Mouse (Mus musculus) gastrocnemius, postnatal 36 days (tissue): ENCODE results near the gene Zdhhc19. TPM values are rescaled to one million over a fixed set of nuclear protein-coding genes. Genes with fewer than 3 reads are reported as not detected.

Experiments
- DNase-seq, 2 experiments: peaks; one replicate each; pipeline ENCODE4 v3.0.0; 2022
- intact Hi-C: fragments of 180-260 bp; cut with DNase I; formaldehyde crosslinking; loops from one replicate; pipeline ENCODE4 v1.15.1; 2025
- long read RNA-seq, 2 experiments: library from polyadenylated mRNA; stranded (forward); transcript quantifications; one replicate each; pipeline ENCODE4 v2.0.0; 2021
- total RNA-seq, 2 experiments: library from RNA; stranded (reverse); gene quantifications; 2 replicates each; pipeline ENCODE4 v1.2.3; 2021

Gene Zdhhc19
- not detected for total RNA-seq
- long read RNA-seq, experiment 1: 0 reads
- long read RNA-seq, experiment 2, partial matches to known transcripts: 0 of 1 reads
- long read RNA-seq, experiment 2, other reads (novel, unspliced or antisense): 1 of 1 reads

GRCm38 (mm10) chr16:32495965-32496364, at the start of gene Zdhhc19:
Gene Zdhhc19, plus strand, starts transcription at chr16:32496265.
- no peak for DNase-seq
- intact Hi-C loops: loop anchor here (10.0 kb wide), 1 partner anchor 351 kb away; no protein-coding TSS in a partner anchor

DNA sequence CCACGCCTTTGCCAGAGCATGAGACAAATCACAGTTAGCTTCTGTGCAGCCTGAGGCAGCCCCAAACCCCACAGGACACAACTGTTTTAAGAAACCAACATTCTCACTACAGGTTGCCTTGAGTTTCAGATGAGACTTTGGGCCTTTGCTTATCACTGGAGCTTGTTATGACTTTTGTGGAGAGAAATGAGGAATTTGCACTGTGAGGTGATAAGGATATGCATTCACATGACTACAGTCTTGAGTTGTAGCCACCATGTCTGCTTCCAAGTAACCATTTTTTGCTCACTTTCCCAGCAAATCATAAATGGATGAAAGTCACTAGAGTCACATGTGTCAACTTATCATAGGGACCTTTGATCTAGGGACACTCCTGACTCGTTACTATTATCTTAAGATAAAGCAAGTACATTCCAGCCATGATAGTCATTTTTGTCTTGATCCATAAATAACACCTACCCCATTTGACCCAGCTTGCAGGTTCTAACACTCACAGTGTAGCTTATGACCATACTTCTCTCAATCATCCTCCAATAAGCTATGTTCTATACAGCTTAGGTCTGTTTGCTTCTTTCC, 49.4 kb upstream of the Zdhhc19 start:
- intact Hi-C loops: no loop called here
- no peak for DNase-seq

DNA sequence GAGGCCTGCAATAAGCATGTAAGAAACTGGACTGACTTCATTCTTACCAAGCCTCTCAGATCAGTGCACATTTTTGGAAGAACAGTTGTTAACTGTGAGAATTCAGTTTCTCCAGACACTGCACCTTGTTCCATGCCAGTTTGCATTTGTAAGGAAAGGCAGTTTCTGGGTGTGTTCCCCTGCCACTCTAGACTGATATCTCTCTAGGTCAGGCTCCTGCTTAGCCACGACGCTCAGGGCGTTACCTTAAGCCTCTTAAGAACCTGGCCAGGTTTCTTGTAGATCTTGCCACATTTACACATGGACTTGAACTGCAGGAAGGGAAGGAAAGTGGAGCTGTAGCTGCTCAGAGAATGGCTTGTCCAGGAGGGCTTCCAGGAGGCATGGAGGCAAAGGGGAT, 46.4 kb upstream of the Zdhhc19 start:
- intact Hi-C loops: no loop called here
- DNase-seq: no peak

- DNase-seq: no peak
- intact Hi-C loops: no loop called here
Measured at GRCm38 (mm10) chr16:32450133-32450532, 45.9 kb upstream of the Zdhhc19 start.

- intact Hi-C loops: no loop called here
- no peak for DNase-seq
Measured at GRCm38 (mm10) chr16:32453102-32453501, 43.0 kb upstream of the Zdhhc19 start.

GRCm38 (mm10) chr16:32454646-32455045, 41.4 kb upstream of the Zdhhc19 start:
- DNase-seq: no peak
- intact Hi-C loops: loop anchor here (5.0 kb wide), 2 partner anchors 67 to 82 kb away; no protein-coding TSS in a partner anchor

GRCm38 (mm10) chr16:32456086-32456485, 40.0 kb upstream of the Zdhhc19 start:
- intact Hi-C loops: loop anchor here (5.0 kb wide), 2 partner anchors 69 to 84 kb away; no protein-coding TSS in a partner anchor
- DNase-seq: no peak

- intact Hi-C loops: loop anchor here (5.0 kb wide), 2 partner anchors 69 to 84 kb away; no protein-coding TSS in a partner anchor
- DNase-seq: no peak
Measured at GRCm38 (mm10) chr16:32456761-32457160, 39.3 kb upstream of the Zdhhc19 start.

DNA sequence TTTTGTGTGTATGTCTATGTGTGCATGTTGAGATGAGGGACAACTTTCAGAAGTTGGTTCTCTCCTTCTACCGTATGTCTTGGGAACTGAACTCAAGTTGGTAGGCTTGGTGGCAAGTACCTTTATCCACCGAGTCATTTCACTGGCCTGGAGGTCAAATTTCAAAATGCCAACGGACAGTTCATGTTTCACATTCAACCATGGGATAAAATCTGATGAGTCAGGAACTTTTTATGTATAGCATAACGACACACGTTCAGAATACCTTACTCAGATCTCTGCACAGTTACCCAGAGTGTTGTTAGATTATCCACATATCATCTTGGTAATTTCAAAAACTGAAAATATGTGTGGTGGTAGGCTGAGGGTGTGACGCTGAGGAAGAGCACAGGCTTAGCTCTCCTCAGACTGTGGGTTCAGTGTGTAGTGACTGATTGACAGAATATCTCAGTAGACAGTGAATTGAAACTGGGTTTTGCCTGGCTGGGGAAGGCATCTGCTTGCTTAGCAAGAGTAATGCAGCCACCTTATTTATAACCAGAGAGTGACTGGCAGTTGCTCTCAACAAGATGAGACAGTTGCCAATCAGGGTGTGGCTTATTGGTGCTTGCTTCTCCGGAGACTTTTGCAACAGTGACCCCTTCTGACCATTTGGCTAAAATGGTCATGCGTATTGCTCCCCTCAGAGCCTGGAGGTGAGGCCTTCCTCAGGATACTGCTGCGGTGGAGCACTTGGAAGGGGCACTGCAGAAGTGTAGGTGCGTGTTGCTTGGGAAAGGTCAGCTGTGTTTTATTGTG, 38.3 kb upstream of the Zdhhc19 start:
- peak; percentile 25 to 67 for DNase-seq
- intact Hi-C loops: loop anchor here (5.0 kb wide), 2 partner anchors 70 to 85 kb away; no protein-coding TSS in a partner anchor

- intact Hi-C loops: loop anchor here (5.0 kb wide), 2 partner anchors 193 to 343 kb away; no protein-coding TSS in a partner anchor
Measured at GRCm38 (mm10) chr16:32460518-32460917, 35.5 kb upstream of the Zdhhc19 start.

GRCm38 (mm10) chr16:32461713-32462112, 34.4 kb upstream of the Zdhhc19 start:
- DNase-seq: no peak
- intact Hi-C loops: loop anchor here (5.0 kb wide), 2 partner anchors 194 to 344 kb away; no protein-coding TSS in a partner anchor

More at GRCm38 (mm10) chr16:32460518-32460917, 35.5 kb upstream of the Zdhhc19 start:
- DNase-seq: no peak

DNA sequence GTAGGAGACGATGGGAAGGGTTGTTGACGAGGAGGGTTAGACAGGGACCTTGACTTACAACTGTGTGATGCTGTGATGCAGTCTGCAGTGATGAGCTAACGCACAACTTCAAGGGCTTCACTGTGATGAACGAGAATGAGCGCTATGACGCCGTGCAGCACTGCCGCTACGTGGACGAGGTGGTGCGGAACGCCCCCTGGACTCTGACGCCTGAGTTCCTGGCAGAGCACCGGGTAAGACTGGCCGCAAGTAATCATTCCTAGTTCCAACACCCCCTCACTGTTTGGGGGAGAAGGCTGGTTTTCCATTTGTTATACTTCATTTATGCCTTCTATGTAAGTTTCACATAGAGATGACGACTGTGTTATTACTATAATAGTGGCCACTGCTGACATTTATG, 33.1 kb upstream of the Zdhhc19 start:
- intact Hi-C loops: loop anchor here (5.0 kb wide), 2 partner anchors 196 to 346 kb away; no protein-coding TSS in a partner anchor
- no peak for DNase-seq

DNA sequence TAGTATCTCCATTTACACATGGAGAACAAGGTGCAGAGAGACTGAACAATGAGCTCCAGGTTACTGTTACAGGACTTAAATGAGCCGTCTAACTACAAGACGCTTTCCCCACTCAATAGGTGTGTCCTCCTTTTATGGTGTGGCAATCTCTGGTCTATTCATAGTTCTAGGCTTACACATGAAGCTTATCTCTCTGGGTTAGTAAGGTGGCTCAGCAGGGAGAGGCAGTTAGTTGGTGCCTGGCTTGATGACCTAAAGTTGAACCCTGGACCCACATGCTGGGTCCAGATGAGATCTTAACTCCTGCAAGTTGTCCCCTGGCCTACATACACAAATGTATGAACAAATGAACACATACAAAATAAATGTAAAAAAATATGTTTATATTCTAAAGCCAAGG, 32.6 kb upstream of the Zdhhc19 start:
- intact Hi-C loops: loop anchor here (5.0 kb wide), 2 partner anchors 196 to 346 kb away; no protein-coding TSS in a partner anchor
- DNase-seq: no peak

DNA sequence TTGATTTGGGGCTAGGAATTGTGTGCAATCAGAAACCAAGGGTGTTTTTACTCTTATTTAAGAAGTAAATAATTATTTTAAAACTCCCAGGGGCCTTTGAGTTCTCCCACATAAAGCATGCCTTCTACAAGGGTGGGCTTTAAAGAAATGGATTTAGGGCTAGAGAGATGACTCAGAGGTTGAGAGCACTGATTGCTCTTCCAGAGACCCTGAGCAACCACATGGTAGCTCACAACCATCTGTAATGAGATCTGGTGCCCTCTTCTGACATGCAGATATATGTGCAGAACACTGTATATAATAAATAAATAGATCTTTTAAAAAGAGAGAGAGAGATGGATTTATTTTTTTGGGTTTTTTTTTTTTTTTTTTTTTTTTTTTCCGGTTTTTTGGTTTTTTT, 31.2 kb upstream of the Zdhhc19 start:
- DNase-seq: no peak
- intact Hi-C loops: loop anchor here (5.0 kb wide), 2 partner anchors 198 to 348 kb away; no protein-coding TSS in a partner anchor

GRCm38 (mm10) chr16:32468488-32468887, 27.6 kb upstream of the Zdhhc19 start:
- intact Hi-C loops: no loop called here
- DNase-seq: no peak

DNA sequence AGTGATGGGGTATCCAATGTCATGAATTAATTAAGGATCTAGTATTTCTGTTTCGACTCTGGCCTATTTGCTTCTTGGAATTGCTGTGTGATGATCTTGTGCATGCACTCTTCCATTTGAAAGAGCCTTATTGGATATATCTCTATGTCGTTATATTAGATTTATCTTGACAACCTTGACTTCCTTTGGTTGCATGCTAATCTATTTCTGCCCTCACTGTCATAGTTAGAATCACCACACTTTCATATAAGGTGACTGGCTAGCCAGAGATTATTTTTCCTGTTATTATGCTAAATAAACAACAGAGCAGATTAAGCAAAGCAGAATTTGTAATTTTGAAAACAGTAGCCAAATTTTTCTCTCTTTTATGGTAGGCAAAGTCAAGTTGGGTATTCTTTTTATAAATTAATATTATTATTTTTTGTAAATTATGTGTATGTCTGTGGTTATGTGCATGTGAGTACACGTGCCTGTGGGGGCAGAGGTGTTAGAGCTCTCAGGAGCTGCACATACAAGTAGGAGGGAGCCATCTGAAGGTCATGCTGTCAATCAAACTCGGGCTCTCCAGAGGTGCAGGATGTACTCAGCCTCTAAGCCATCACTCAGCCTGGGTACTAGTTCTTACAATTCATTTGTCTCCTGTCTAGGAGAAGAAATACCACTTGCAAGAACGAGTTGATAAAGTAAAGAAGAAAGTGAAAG, 26.5 kb upstream of the Zdhhc19 start:
- no peak for DNase-seq
- intact Hi-C loops: no loop called here

DNA sequence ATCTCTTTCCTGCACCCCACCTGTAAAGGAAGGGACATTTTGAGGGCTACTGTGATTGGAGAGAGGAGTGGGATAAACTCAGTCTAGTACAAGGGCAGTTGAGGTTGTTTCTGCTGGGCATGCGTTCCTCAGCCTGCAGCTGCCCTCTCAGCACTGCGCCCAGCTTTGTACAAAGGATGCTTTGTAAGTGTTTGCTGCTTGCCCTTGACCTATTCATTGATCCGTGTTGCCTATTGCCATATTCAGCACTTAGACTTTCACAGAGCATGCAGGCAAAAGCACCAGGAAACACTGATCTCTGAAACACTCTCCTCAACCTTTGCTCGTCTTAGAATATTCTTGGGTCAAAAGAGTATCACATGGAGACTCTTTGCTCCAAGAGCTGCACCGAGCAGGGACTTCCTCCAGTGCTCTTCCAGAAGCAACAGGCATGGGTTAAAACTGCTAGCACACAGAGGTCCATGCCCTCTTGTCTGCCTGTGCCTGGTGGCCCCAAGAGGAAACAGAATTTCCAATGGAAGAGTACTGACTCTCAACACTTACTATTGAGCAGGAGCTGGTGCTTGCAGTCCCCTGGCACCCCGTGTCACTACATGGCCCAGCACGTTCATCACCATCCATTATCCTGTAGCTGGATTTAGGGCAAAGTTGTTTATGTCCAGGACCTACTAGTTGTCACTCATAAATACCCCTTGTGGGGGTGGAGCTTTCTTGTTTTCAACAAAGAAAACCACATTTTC, 23.6 kb upstream of the Zdhhc19 start:
- intact Hi-C loops: no loop called here

DNA sequence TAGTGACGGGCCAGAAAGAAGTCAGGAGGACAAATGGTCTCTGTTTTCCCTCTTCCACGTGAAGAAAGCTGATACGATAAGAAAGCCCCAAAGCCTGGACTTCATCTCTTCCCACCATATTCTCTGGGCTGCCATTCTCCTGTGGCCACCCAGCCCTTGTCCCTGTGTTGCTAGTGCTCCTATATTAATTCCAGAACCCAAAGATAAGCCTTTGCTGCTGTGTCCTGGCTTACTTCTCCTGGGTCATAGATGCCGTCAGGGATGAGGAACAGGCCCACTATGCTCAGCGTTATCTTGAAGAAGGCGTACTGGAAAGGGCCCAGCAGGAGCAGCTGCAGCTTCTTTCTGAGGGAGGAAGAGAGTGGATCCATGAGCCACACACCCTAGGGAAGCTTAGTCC, 18.8 kb upstream of the Zdhhc19 start:
- intact Hi-C loops: no loop called here
- DNase-seq: no peak

More for the DNA sequence above, 23.6 kb upstream of the Zdhhc19 start:
- DNase-seq: no peak

DNA sequence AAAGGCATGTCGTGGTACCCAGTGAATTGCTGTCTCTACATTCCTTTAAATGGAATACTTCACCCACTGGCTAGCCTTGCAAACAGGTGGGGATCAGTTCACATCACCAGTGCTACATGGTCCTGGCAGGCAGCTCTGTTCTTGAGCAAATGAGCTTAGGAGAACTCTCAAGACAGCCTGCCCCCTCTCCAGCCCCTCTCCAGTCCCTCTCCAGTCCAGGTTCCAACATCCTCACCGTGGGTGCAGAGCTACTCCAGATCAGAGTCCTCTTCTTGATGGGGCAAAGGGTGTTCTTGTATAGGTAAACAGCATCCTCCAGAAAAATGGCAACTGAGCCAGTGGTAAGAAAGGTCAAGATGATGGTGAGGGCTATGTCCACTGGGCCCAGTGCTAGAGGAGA, 16.6 kb upstream of the Zdhhc19 start:
- DNase-seq: no peak
- intact Hi-C loops: loop anchor here (2.0 kb wide), 1 partner anchor 53 kb away; no protein-coding TSS in a partner anchor

GRCm38 (mm10) chr16:32484431-32484871, 11.6 kb upstream of the Zdhhc19 start:
- intact Hi-C loops: no loop called here
- DNase-seq: no peak
